Mouse (Mus musculus): ENCODE results near the gene Gm17657.
"Not testable (repeated sequence)": the region's sequence is repeated elsewhere in the genome, so short reads cannot be mapped to it uniquely, and the experiment has no call there.

The Gm17657 gene

DNA sequence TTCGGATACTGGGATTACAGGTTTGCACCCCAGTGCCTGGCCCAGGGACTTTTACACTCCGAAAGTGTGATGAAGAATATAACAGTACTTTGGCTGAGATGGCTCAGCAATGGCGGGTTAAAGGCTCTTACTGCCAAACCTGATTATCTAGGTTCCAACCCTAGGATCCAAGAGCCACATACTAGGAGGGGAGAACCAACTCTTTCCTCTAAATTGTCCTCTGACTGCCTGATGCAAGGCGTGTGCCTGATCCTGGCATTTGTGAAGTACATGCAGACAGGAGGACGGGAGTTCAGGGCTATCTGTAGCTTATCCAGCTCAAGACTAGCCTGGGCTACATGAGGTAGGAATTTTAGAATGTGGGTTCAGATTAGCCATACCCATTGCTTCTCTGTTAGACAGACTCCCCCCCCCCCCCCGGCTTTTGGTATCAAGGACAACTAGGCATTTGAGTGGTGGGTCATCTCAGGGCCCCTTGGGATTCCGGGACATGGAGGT, 49.1 kb downstream of the Gm17657 start:
- no peak for DNase-seq

DNA sequence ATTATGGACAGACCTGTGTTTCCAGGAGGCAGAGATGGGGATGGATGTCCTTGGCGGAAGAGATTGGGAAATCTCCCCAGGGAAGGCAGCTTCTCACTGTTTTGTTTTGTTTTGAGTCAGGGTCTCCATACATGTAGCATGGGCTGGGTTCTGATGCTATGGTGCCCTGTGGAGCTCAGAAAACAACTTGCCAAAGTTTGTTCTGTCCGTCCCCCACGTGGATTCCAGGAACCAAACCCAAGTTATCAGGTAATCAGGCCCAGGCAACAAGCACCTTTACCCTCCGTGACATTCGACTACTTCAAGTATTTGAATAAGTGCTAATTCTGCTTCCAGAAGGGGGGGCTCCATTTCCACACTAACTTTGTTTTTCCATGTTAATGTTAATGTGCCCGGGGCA, 49.9 kb downstream of the Gm17657 start:
- no peak for DNase-seq

- DNase-seq: not testable (repeated sequence)
These were observed 50.5 kb downstream of the Gm17657 start for GRCm38 (mm10) chr17:29498952-29499351.

- no peak for DNase-seq
These were observed 51.4 kb downstream of the Gm17657 start for GRCm38 (mm10) chr17:29498028-29498427.

- DNase-seq: not testable (repeated sequence)
These were observed 52.0 kb downstream of the Gm17657 start for GRCm38 (mm10) chr17:29497481-29497880.

- DNase-seq: no peak
These were observed 52.4 kb downstream of the Gm17657 start for GRCm38 (mm10) chr17:29497071-29497354.

GRCm38 (mm10) chr17:29496211-29497070, 53.0 kb downstream of the Gm17657 start:
- DNase-seq: no peak

DNA sequence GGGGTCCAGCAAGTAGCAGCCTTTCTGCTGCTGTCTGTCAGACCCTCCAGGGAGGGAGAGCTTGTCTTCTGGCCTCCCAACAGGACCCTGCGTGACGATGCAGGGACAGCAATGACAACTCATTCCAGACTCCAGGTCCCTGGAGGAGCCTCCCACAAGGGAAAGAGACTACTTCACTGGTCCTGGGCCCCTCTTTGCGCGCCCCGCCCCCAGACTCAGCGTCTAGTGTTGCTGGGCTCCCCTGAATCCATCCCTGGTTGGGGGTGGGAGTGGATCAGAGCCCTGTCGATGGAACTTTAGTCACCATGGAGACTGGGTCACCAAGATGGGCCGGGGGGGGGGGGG, 54.7 kb downstream of the Gm17657 start:
- no peak for DNase-seq

- DNase-seq: no peak
These were observed 55.2 kb downstream of the Gm17657 start for GRCm38 (mm10) chr17:29494062-29494731.

DNA sequence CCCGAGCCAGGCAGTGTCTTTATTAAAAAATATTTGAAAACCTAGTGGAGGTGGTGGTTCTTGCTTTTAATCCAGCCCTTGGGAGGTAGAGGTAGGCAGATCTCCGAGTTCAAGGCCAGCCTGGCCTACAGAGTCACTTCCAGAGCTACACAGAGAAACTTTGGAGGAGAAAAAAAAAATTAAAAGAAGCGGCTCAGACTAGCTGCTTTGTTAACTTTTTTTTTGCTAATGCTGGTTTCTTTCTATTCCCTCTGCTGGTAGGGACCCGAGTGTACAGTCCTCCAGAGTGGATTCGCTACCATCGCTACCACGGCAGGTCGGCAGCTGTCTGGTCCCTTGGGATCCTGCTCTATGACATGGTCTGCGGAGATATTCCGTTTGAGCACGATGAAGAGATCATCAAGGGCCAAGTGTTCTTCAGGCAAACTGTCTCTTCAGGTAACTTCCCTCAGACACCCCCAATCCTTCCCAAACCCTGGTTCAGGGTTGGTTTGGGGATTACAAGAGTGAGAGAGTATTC, 55.9 kb downstream of the Gm17657 start:
- no peak for DNase-seq

GRCm38 (mm10) chr17:29492269-29493191, 56.9 kb downstream of the Gm17657 start:
- DNase-seq: peak; percentile 17

GRCm38 (mm10) chr17:29491591-29492268, 57.7 kb downstream of the Gm17657 start:
- DNase-seq: peak; percentile 19

GRCm38 (mm10) chr17:29490713-29491581, 58.5 kb downstream of the Gm17657 start, which contains the start of gene Pim1:
Pim1 (plus strand) TSS chr17:29490753.
- DNase-seq: no peak

DNA sequence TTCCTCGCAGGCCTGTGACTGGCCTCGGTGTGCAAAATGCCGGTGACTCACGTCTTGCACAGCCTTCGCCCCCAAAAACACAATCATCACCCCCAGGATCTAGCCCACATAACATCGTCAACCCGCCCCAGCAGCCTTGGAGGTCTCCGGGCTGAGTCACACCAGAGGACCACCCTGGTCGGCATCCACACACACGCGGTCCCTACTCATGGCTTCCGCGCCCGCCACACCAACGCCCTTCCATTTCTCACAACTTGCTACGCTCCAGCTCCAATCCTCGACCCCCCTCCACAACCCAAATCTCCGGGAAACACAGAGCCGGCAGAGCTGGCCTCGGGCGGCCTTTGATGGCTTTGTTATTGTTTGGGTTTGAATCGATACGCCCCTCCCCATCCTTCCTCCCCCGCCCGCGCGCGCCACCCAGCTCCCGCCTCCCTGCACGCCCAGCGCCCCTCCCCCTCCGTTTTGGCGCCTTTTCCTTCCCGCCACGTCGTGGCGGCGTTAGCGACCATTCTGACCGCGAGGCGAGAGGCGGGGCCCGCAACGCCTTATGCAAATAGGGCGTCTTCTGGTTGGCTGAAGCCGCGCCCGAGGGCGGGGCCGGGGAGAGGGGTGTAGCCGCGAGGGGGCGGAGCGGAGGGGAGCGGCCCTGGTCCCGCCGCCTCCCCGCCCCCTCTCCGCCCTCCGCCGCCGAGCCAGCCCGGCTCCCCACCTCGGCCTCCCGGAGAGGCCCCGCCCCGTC, 59.3 kb downstream of the Gm17657 start:
- DNase-seq: peak; percentile 95

GRCm38 (mm10) chr17:29488978-29489970, 60.2 kb downstream of the Gm17657 start:
- no peak for DNase-seq

DNA sequence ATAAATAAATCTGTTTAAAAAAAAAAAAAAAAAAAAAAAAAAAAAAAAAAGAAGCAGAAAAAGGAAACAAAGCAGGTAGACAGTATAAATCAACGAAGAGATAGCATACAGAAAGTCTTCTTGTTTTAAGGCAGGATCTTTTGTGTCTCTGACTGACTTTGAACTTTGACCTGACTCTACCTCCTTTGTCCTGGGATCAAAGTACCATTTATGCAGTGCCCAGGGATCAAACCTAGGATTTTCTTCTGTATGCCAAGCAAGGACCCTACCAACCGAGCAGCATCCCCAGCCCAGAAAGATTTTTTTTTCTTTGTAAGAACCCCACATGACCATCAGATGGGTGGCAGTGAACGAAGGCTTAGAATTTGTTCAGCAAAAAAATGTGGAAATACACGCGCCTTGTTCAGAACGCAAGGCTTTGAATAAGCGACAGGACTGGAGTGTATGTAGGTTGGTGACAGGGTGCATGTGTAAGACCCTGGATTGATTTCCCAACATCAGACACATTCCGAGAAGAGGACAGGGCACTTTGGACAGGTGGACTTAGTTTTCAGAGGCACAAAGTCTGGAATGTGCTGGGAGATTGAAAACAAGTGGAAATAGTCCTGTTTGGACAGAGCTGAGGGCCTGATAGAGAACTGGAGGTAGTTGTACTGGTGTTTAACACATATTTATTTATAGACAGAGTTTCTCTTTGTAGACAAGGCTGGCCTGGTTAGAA, 61.0 kb downstream of the Gm17657 start:
- no peak for DNase-seq

- no peak for DNase-seq
These were observed 63.9 kb downstream of the Gm17657 start for GRCm38 (mm10) chr17:29485336-29486233.
